Mouse (Mus musculus): ENCODE measurements at regions not wholly inside any gene's neighbourhood (a gene's known extent, or its start where the extent isn't known, plus 50 kb on each side); places are given as distances from the start of the nearest gene placed in this dataset.

DNA sequence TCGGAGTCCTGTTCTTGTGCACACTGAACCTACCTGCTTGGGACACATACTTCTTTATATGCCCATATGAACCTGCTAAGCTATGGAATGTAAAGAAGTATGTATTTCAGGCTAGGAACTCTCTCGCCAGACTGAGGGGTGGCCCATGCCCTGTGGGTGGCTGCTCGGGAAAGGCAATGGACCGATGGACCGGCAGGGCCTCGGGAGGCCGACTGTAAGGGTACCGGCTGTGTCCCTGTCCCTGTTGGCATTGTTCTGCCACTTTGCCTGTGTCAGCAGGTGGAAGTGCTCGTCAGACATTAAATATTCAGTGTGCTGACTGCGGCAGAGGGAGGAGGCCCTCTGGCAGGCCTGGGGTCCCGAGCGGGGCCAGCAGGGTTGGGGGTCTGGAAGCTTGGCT, 54.5 kb upstream of the Gata5 start:
- no peak for DNase-seq (ENCODE audit: low spot score in 2 of 2)

DNA sequence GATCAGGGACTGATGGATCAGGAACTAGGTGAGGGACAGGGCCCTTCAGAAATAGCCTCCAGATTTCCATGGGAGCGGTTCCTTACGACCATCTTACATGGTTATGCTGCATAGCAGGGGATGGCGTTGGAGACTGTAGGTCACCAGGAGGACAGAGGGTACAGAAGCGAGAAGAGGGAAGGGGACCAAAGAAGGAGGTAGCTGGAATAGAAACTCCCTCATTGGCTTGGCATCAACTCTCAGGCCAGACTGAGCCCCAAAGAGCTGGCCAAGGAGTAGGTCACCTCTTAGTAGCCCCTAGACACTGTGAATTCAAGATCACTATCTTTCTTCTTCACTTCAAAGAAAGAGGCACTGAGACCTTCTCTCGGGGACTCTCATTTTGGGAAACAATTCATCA, 53.6 kb upstream of the Gata5 start:
- DNase-seq (ENCODE audit: low spot score in 2 of 2), result no peak

GRCm38 (mm10) chr2:180387305-180387704, 52.8 kb upstream of the Gata5 start:
- DNase-seq (ENCODE audit: low spot score in 2 of 2), result no peak

DNA sequence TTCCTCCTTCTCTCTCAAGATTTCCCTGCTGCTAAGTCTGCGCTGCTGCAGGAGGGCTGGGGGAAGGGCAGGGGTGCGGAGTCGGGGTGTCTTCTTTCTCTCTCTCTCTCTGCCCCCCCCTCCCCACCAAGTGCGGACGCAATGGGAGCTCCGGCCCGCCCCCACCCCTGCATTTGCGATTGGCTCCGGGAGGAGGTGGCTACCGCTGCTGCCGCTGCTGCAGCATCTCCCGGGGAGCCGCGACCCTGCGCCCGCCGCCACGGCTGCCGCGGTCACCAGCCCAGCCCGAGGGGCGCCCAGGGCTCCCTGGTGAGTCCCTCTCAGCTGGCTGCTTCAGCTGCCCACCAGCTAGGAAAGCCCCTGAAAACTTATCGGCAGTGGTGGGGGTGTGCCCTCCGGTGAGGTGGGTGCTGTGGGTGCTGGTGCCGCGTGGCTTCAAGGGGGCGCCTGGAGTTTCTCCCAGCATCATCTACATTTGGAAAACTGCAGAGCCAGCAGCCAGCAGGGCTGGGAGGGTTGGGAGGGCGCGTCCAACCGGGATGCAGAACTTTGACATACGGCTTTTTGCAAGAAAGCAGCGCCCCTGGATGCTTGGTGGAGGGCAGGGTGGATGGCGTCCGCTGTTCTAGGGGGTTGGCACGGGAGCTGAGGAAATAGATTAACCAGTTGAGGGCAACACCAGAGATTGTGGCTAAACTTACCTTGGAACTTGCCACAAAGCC, 51.6 kb upstream of the Gata5 start:
- no peak for DNase-seq (ENCODE audit: low spot score in 2 of 2)

GRCm38 (mm10) chr2:180385231-180385895, 50.9 kb upstream of the Gata5 start:
- DNase-seq (ENCODE audit: low spot score in 2 of 2), result peak; percentile 82 to 85

Measured in heart, adult 9 months (tissue).